Mouse (Mus musculus) lung, postnatal 0 days (tissue): ENCODE data around the gene Tmem259.

Source experiments
- CTCF ChIP-seq: IDR thresholded peaks from 2 replicates; pipeline ENCODE4 v1.5.1; 2016; ENCODE audit warnings: antibody characterized with exemption, mild to moderate bottlenecking
- EP300 ChIP-seq: IDR thresholded peaks from 2 replicates; pipeline ENCODE4 v1.6.1; 2016; ENCODE audit warnings: antibody characterized with exemption, mild to moderate bottlenecking, control low read depth

GRCm38 (mm10) chr10:79991548-79991947 is 7.4 kb upstream of the Tmem259 start:
- TF ChIP-seq CTCF, result peak; percentile 60
- TF ChIP-seq EP300, result no peak
